Mouse (Mus musculus) megakaryocyte, embryonic 14.5 days (primary cell): ENCODE results near the gene Spata25.

Source experiments
- FLI1 ChIP-seq: IDR thresholded peaks from 2 replicates; pipeline ENCODE4 v1.6.1; 2012; ENCODE audit warnings: low read length, inconsistent platforms, mixed read lengths
- GATA1 ChIP-seq: IDR thresholded peaks from 3 replicates; pipeline ENCODE4 v1.6.1; 2012; ENCODE audit warnings: mixed read lengths, low read length, inconsistent platforms, borderline replicate concordance

- TF ChIP-seq GATA1 (no peak), FLI1 (no peak)
These were observed 32.5 kb downstream of the Spata25 start for GRCm38 (mm10) chr2:164795868-164796267.
